Mouse (Mus musculus) common myeloid progenitor, adult 5-6 weeks (primary cell): ENCODE data around the gene Bpifa1. TPM values are rescaled to one million over a fixed set of nuclear protein-coding genes. Genes with fewer than 3 reads are reported as not detected.

Source experiments
- ATAC-seq: replicated peaks from 2 replicates; pipeline ENCODE4 v1.8.0; 2016; ENCODE audit warnings: low read depth, mild to moderate bottlenecking, moderate TSS enrichment, inconsistent platforms; ENCODE audit not compliant: poor library complexity, severe bottlenecking
- total RNA-seq: library from RNA; stranded (forward); fragments of 200-1000, 187-1606 nt; gene quantifications from 2 replicates; pipeline ENCODE4 v1.2.3, GENCODE M21; 2017

Gene Bpifa1
- total RNA-seq, 1 experiment from 2014 or later = not detected

DNA sequence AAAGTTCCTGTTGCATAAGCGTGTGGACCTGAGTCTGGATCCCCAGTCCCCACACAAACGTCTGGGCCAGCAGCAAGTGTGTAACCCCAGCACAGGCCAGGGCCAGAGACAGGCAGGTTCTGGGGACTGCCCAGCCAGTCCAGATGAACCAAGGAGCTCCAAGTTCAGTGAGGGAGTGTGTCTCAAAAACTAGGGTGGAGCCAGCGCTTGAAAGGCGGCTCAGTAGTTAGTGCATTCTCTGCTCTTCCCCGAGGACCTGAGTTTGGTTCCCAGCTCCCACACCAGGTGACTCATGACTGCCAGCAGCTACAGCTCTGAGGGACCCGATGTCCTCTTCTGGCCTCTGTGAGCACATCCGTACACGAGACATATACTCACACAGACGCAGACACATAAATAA lies 54.4 kb downstream of the Bpifa1 start:
- no peak for ATAC-seq

Other genes starting within 250 kb of the Bpifa1 start
- gene Bpifb6, start 242.5 kb upstream of the Bpifa1 start, total RNA-seq = not detected in 2 replicates
- not detected in 2 replicates for gene Bpifb3, start 224.7 kb upstream of the Bpifa1 start, total RNA-seq
- gene Bpifb4, start 204.7 kb upstream of the Bpifa1 start, total RNA-seq = not detected in 2 replicates
- gene Bpifa6, start 167.9 kb upstream of the Bpifa1 start, total RNA-seq = not detected in 2 replicates
- gene Bpifa2, start 134.6 kb upstream of the Bpifa1 start, total RNA-seq = not detected in 2 replicates
- not detected in 2 replicates for gene Bpifa3, start 12.5 kb upstream of the Bpifa1 start, total RNA-seq
- not detected in 2 replicates for gene Bpifa5, start 19.7 kb downstream of the Bpifa1 start, total RNA-seq
- gene Bpifb1, start 47.9 kb downstream of the Bpifa1 start, total RNA-seq = not detected in 2 replicates
- not detected in 2 replicates for gene Bpifb5, start 80.9 kb downstream of the Bpifa1 start, total RNA-seq
- gene Bpifb9a, start 115.0 kb downstream of the Bpifa1 start, total RNA-seq = not detected in 2 replicates
- gene Bpifb9b, start 164.3 kb downstream of the Bpifa1 start, total RNA-seq = not detected in 2 replicates
- 16.8 and 17.7 TPM in 2 replicates for gene Cdk5rap1, start 230.1 kb downstream of the Bpifa1 start, total RNA-seq